Mouse (Mus musculus): Measurements from ENCODE around the gene Olfr1463. TPM values are rescaled to one million over a fixed set of nuclear protein-coding genes. Genes with fewer than 3 reads are reported as not detected.

Gene Olfr1463
- not detected for total RNA-seq (2023)

GRCm38 (mm10) chr19:13231028-13231427 lies at the start of gene Olfr1463:
Gene Olfr1463 (plus strand): TSS chr19:13231328.

GRCm38 (mm10) chr19:13185434-13185833 lies 45.7 kb upstream of the Olfr1463 start, which contains the start of gene Olfr1462:
Gene Olfr1462 (plus strand): TSS chr19:13185734.

Other genes starting within 250 kb of the Olfr1463 start
- gene Olfr1451, start 236.3 kb upstream of the Olfr1463 start, total RNA-seq (2023): not detected
- not detected for gene Olfr1453, start 203.0 kb upstream of the Olfr1463 start, total RNA-seq (2023)
- gene Olfr1454, start 170.7 kb upstream of the Olfr1463 start, total RNA-seq (2023): not detected
- not detected for gene Olfr1457, start 133.4 kb upstream of the Olfr1463 start, total RNA-seq (2023)
- not detected for gene Olfr1458, start 124.6 kb upstream of the Olfr1463 start, total RNA-seq (2023)
- gene Olfr1459, start 81.8 kb upstream of the Olfr1463 start, total RNA-seq (2023): 0.12 TPM
- gene Olfr1461, start 68.3 kb upstream of the Olfr1463 start, total RNA-seq (2023): not detected
- gene Olfr1462, start 45.6 kb upstream of the Olfr1463 start, total RNA-seq (2023): not detected
- gene Olfr1465, start 84.2 kb downstream of the Olfr1463 start, total RNA-seq (2023): not detected
- not detected for gene Olfr1466, start 107.5 kb downstream of the Olfr1463 start, total RNA-seq (2023)
- gene Olfr1467, start 130.9 kb downstream of the Olfr1463 start, total RNA-seq (2023): not detected
- gene Olfr1469, start 176.5 kb downstream of the Olfr1463 start, total RNA-seq (2023): not detected
- gene Olfr1471, start 212.1 kb downstream of the Olfr1463 start, total RNA-seq (2023): not detected
- not detected for gene Olfr1472, start 224.8 kb downstream of the Olfr1463 start, total RNA-seq (2023)
- not detected for gene Olfr1474, start 238.2 kb downstream of the Olfr1463 start, total RNA-seq (2023)
- not detected for gene Olfr1475, start 248.9 kb downstream of the Olfr1463 start, total RNA-seq (2023)

Data from CD4-positive naive resting alpha-beta T cell, adult 57 days (primary cell).